8 mouse cellular contexts compared by ENCODE assay signal in genomic region chr2:20894100-20894690, GRCm38 (mm10).
DNase-seq lines count a peak whose midpoint lies in the region; ATAC-seq and TF ChIP-seq lines count a peak whose summit lies in the region.

No protein-coding gene starts in this region.

- H3K4me3 ChIP-seq in spleen, adult 2 months (ENCODE audit: extremely low read depth, insufficient read depth, insufficient read length), result no peak overlapping the region
- no peak overlapping the region for H3K4me3 ChIP-seq in heart, embryonic 15.5 days
- H3K4me3 ChIP-seq in liver, embryonic 11.5 days (ENCODE audit: low read depth, low read length), result no peak overlapping the region

- peak; percentile 23; the same call in 1 of the 2 replicates for TF ChIP-seq CTCF in spleen, adult 2 months (IDR thresholded peaks at IDR 0.05; ENCODE audit: extremely low read depth, insufficient read depth, insufficient read length, insufficient replicate concordance)

- WGBS in spleen, adult 2 months, result 51% methylated on average over 5 of the region's 5 CpGs
- 35% methylated on average over 5 of the region's 5 CpGs for WGBS in heart, embryonic 15.5 days
- 23% methylated on average over 5 of the region's 5 CpGs for whole genome bisulfite sequencing in liver, embryonic 11.5 days

- H3K36me3 ChIP-seq in spleen, adult 2 months (ENCODE audit: control insufficient read depth, insufficient read depth, low read length), result no peaks in the 10 kb centered on the region
- H3K36me3 ChIP-seq in heart, embryonic 15.5 days, result peaks cover 3% of the 10 kb centered on the region; the same call in 1 of the 2 replicates
- no peaks in the 10 kb centered on the region for H3K36me3 ChIP-seq in liver, embryonic 11.5 days (ENCODE audit: control insufficient read depth, insufficient read depth, low read length)

- H3K9ac ChIP-seq in heart, embryonic 15.5 days, result no peak overlapping the region
- no peak overlapping the region for H3K9ac ChIP-seq in liver, embryonic 11.5 days (ENCODE audit: low read depth, low read length)

- H3K4me2 ChIP-seq in heart, embryonic 15.5 days, result no peak overlapping the region
- H3K4me2 ChIP-seq in liver, embryonic 11.5 days, result no peak overlapping the region

- H3K27ac ChIP-seq in spleen, adult 2 months (ENCODE audit: insufficient read depth, low read length), result no peak overlapping the region
- H3K27ac ChIP-seq in heart, embryonic 15.5 days, result no peak overlapping the region
- H3K27ac ChIP-seq in liver, embryonic 11.5 days (ENCODE audit: low read depth, low read length), result no peak overlapping the region

- no peaks in the 10 kb centered on the region for H3K4me1 ChIP-seq in spleen, adult 2 months (ENCODE audit: control insufficient read depth, insufficient read depth, insufficient read length)
- H3K4me1 ChIP-seq in heart, embryonic 15.5 days (replicated peaks), result peaks cover 10% of the 10 kb centered on the region
- H3K4me1 ChIP-seq in liver, embryonic 11.5 days (replicated peaks; ENCODE audit: control insufficient read depth, insufficient read depth, low read length), result peaks cover 3% of the 10 kb centered on the region; the same call in 1 of the 2 replicates

- no peak for TF ChIP-seq POLR2A in spleen, adult 2 months (IDR thresholded peaks at IDR 0.05; ENCODE audit: low read depth, low read length)

- peak; percentile 70; the same call in 1 of the 2 replicates for ATAC-seq in heart, embryonic 15.5 days (replicated peaks; ENCODE audit: insufficient number of reproducible peaks, insufficient read depth, low FRiP score, low read depth)
- ATAC-seq in liver, embryonic 11.5 days (replicated peaks; ENCODE audit: low FRiP score), result peak; percentile 51; the same call in 1 of the 2 replicates

- H3K27me3 ChIP-seq in spleen, adult 2 months (ENCODE audit: control insufficient read depth, insufficient read depth, low read length), result no peaks in the 10 kb centered on the region
- no peaks in the 10 kb centered on the region for H3K27me3 ChIP-seq in heart, embryonic 15.5 days
- H3K27me3 ChIP-seq in liver, embryonic 11.5 days (replicated peaks; ENCODE audit: control insufficient read depth, insufficient read depth, low read length), result no peaks in the 10 kb centered on the region

- DNase-seq in spleen, adult 2 months (ENCODE audit: low read depth in 1 of 2, low spot score in 2 of 2), result peak in 1 of 2 experiments; percentile 2
- DNase-seq in spleen, postnatal 36 days (ENCODE audit: low spot score in 2 of 2), result no peak
- DNase-seq in cerebellum, adult 9-11 months, result peak; percentile 65
- DNase-seq in liver, embryonic 11.5 days (ENCODE audit: low spot score), result no peak
- peak; percentile 21 for DNase-seq in neural tube, embryonic 10.5 days (ENCODE audit: extremely low spot score, low spot score)
- DNase-seq in right cerebral cortex, adult 2 months (ENCODE audit: low spot score in 2 of 2), result no peak
- DNase-seq in gastrocnemius, postnatal 25 days, result no peak

- H3K9me3 ChIP-seq in heart, embryonic 15.5 days (replicated peaks), result no peaks in the 10 kb centered on the region
- H3K9me3 ChIP-seq in liver, embryonic 11.5 days (ENCODE audit: control insufficient read depth, low read length), result no peaks in the 10 kb centered on the region

Comparison
In these comparisons a context has a peak if more than half of its experiments do, and no peak if none do; other contexts are left out.
1. DNase-seq: peak in cerebellum, adult 9-11 months (single experiment) and neural tube, embryonic 10.5 days (single experiment); none in spleen, postnatal 36 days (0 of 2), liver, embryonic 11.5 days (single experiment), right cerebral cortex, adult 2 months (0 of 2) and gastrocnemius, postnatal 25 days (single experiment).